Mouse (Mus musculus) adipocyte (in vitro differentiated cells): ENCODE data around the gene Vmn2r11.
"Not testable (repeated sequence)": the region's sequence is repeated elsewhere in the genome, so short reads cannot be mapped to it uniquely, and the experiment has no call there.

Experiments
- DNase-seq: peaks from one replicate; pipeline ENCODE4 v3.0.0-alpha.2; 2016; ENCODE audit warnings: low spot score

Vmn2r11 gene

GRCm38 (mm10) chr5:109059469-109059868 is at the start of gene Vmn2r11:
Gene Vmn2r11, minus strand, starts transcription at chr5:109059569.
- DNase-seq: not testable (repeated sequence)

GRCm38 (mm10) chr5:109097850-109098249 is 38.5 kb upstream of the Vmn2r11 start, which contains the start of gene Vmn2r12:
Gene Vmn2r12, minus strand, starts transcription at chr5:109097950.
- DNase-seq: not testable (repeated sequence)

GRCm38 (mm10) chr5:109096482-109096881 is 37.1 kb upstream of the Vmn2r11 start:
- not testable (repeated sequence) for DNase-seq

- DNase-seq: peak; percentile 64
Observed at GRCm38 (mm10) chr5:109072016-109072415, 12.6 kb upstream of the Vmn2r11 start.

GRCm38 (mm10) chr5:109055286-109055685 is 4.1 kb downstream of the Vmn2r11 start:
- DNase-seq: peak; percentile 75

- DNase-seq: peak; percentile 75
Observed at GRCm38 (mm10) chr5:109032591-109032990, 26.8 kb downstream of the Vmn2r11 start.

GRCm38 (mm10) chr5:109006427-109006826 is 52.9 kb downstream of the Vmn2r11 start, which contains the start of gene Vmn2r10:
Gene Vmn2r10, minus strand, starts transcription at chr5:109006527.
- DNase-seq: not testable (repeated sequence)
